Mouse (Mus musculus): ENCODE data around the gene Pfkfb3. TPM values are rescaled to one million over a fixed set of nuclear protein-coding genes. Genes with fewer than 3 reads are reported as not detected.

The Pfkfb3 gene
- polyA plus RNA-seq, 1 experiment from 2014 or later = 17.1 TPM

DNA sequence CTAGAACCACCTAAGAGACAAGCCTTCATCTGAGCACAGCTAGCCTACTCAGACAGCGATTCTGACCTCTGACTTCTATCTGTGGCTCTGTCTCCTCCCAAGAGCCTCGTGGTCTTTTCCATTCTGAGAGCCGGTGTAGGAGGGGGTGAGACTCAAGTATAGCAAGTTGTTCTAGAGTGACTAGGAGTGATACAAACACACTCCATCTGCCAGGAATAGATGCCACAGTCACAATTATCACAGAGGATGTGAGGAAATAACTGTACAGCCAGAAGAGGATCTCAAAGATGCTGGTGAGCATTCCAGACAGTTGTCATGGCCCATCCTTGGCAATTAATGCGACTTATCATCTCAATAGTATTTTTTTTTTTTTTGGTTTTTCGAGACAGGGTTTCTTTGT is 129.6 kb downstream of the Pfkfb3 start:
- Histone ChIP-seq H3K9ac (no peak overlapping the region), H3K4me3 (replicated peaks) (no peak overlapping the region), H3K9me3 (no peaks in the 10 kb centered on the region), H3K27ac (no peak overlapping the region), H3K27me3 (replicated peaks) (no peaks in the 10 kb centered on the region), H3K36me3 (no peaks in the 10 kb centered on the region), H3K4me1 (peaks cover 8% of the 10 kb centered on the region), H3K4me2 (no peak overlapping the region)
- 79% methylated on average over 5 of the region's 5 CpGs for WGBS
- no peak for ATAC-seq (ENCODE audit: insufficient read depth, low FRiP score, low read depth)

DNA sequence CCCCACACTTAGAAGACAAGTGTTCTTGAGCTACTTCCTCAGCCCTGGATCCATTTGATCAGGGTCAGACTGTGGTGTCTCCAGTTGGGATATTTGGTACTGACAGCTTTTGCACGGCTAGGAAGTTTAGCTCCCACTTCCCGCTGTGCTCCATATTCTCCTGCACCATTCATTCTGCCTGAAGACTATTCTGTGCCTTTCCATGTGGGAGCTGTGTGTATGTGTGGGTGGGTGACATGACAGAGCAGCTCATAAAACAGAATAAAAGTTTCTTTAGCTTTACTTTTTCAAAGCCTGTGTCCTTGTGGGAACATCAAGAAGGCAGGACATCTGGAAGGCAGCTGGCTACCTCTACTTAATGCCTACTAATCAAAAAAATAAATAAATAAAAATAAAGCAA is 130.5 kb downstream of the Pfkfb3 start:
- H3K27ac ChIP-seq = no peak overlapping the region
- peaks cover 3% of the 10 kb centered on the region; the same call in 1 of the 2 replicates for H3K4me1 ChIP-seq
- H3K4me2 ChIP-seq = no peak overlapping the region
- H3K9ac ChIP-seq = no peak overlapping the region
- no peaks in the 10 kb centered on the region for H3K9me3 ChIP-seq
- 71% methylated on average over 2 of the region's 2 CpGs for WGBS
- H3K4me3 ChIP-seq (replicated peaks) = no peak overlapping the region
- no peaks in the 10 kb centered on the region for H3K27me3 ChIP-seq (replicated peaks)
- no peak for ATAC-seq (ENCODE audit: insufficient read depth, low FRiP score, low read depth)
- H3K36me3 ChIP-seq = no peaks in the 10 kb centered on the region

- 83% methylated on average over 3 of the region's 3 CpGs for WGBS
Observed at GRCm38 (mm10) chr2:11422384-11422783, 131.5 kb downstream of the Pfkfb3 start.

More at GRCm38 (mm10) chr2:11422384-11422783, 131.5 kb downstream of the Pfkfb3 start:
- Histone ChIP-seq H3K4me3 (replicated peaks) (no peak overlapping the region), H3K9ac (no peak overlapping the region), H3K4me2 (no peak overlapping the region), H3K4me1 (peaks cover 3% of the 10 kb centered on the region; the same call in 1 of the 2 replicates), H3K27me3 (replicated peaks) (no peaks in the 10 kb centered on the region), H3K9me3 (no peaks in the 10 kb centered on the region), H3K36me3 (no peaks in the 10 kb centered on the region), H3K27ac (no peak overlapping the region)
- ATAC-seq (ENCODE audit: insufficient read depth, low FRiP score, low read depth) = no peak

Other genes with a start within 250 kb of the Pfkfb3 start
- gene Rbm17, start 50.1 kb upstream of the Pfkfb3 start, polyA plus RNA-seq (2015; fragmentation: Nextera tagmentation; extraction: Ambion mirVana) = 125 and 132 TPM in 2 replicates
- gene Gm17490, start 72.2 kb upstream of the Pfkfb3 start, polyA plus RNA-seq (2015; fragmentation: Nextera tagmentation; extraction: Ambion mirVana) = not detected in 2 replicates
- 0.04 TPM in 1 of 2 replicates, not detected in the other for gene Il2ra, start 88.7 kb upstream of the Pfkfb3 start, polyA plus RNA-seq (2015; fragmentation: Nextera tagmentation; extraction: Ambion mirVana)
- 2.0 and 2.3 TPM in 2 replicates for gene Il15ra, start 151.2 kb upstream of the Pfkfb3 start, polyA plus RNA-seq (2015; fragmentation: Nextera tagmentation; extraction: Ambion mirVana)
- 111 and 113 TPM in 2 replicates for gene Fbh1, start 223.5 kb upstream of the Pfkfb3 start, polyA plus RNA-seq (2015; fragmentation: Nextera tagmentation; extraction: Ambion mirVana)
- gene Ankrd16, start 223.8 kb upstream of the Pfkfb3 start, polyA plus RNA-seq (2015; fragmentation: Nextera tagmentation; extraction: Ambion mirVana) = 44.0 and 44.3 TPM in 2 replicates